Mouse (Mus musculus): ENCODE measurements around the gene Rmnd5a.

The Rmnd5a gene

GRCm38 (mm10) chr6:71371085-71371605, 69.3 kb downstream of the Rmnd5a start:
- no peak for DNase-seq

GRCm38 (mm10) chr6:71369416-71369815, 71.0 kb downstream of the Rmnd5a start:
- DNase-seq, result no peak

- DNase-seq, result no peak
Measured at GRCm38 (mm10) chr6:71363995-71364394, 76.4 kb downstream of the Rmnd5a start.

GRCm38 (mm10) chr6:71361156-71361670, 79.2 kb downstream of the Rmnd5a start:
- DNase-seq, result no peak

- no peak for DNase-seq
Measured at GRCm38 (mm10) chr6:71360751-71361150, 79.7 kb downstream of the Rmnd5a start.

GRCm38 (mm10) chr6:71360221-71360620, 80.2 kb downstream of the Rmnd5a start:
- DNase-seq, result no peak

- no peak for DNase-seq
Measured at GRCm38 (mm10) chr6:71357493-71357892, 82.9 kb downstream of the Rmnd5a start.

GRCm38 (mm10) chr6:71353722-71354121, 86.7 kb downstream of the Rmnd5a start:
- DNase-seq, result no peak

- DNase-seq, result no peak
Measured at GRCm38 (mm10) chr6:71352866-71353427, 87.5 kb downstream of the Rmnd5a start.

GRCm38 (mm10) chr6:71352201-71352600, 88.2 kb downstream of the Rmnd5a start:
- DNase-seq, result no peak

GRCm38 (mm10) chr6:71351201-71351600, 89.2 kb downstream of the Rmnd5a start:
- no peak for DNase-seq

GRCm38 (mm10) chr6:71348006-71348405, 92.4 kb downstream of the Rmnd5a start:
- DNase-seq, result no peak

GRCm38 (mm10) chr6:71341179-71341578, 99.3 kb downstream of the Rmnd5a start:
- DNase-seq, result no peak

- DNase-seq, result no peak
Measured at GRCm38 (mm10) chr6:71339351-71339750, 101.1 kb downstream of the Rmnd5a start.

GRCm38 (mm10) chr6:71338941-71339340, 101.5 kb downstream of the Rmnd5a start:
- no peak for DNase-seq

All from liver (tissue).